Mouse (Mus musculus) G1E-ER4 (cell line): ENCODE results near the gene Irgq. TPM values are rescaled to one million over a fixed set of nuclear protein-coding genes. Genes with fewer than 3 reads are reported as not detected.

ENCODE experiments used
- GATA1 ChIP-seq: IDR thresholded peaks from one replicate; pipeline ENCODE4 v1.8.0; 2012; ENCODE audit warnings: low read length, inconsistent platforms
- polyA plus RNA-seq: library from polyadenylated mRNA; stranded (reverse); fragments of >175 nt; gene quantifications from 2 replicates; pipeline ENCODE4 v1.2.3, GENCODE M21; 2012

The Irgq gene
- polyA plus RNA-seq, 1 experiment = 12.1 TPM

DNA sequence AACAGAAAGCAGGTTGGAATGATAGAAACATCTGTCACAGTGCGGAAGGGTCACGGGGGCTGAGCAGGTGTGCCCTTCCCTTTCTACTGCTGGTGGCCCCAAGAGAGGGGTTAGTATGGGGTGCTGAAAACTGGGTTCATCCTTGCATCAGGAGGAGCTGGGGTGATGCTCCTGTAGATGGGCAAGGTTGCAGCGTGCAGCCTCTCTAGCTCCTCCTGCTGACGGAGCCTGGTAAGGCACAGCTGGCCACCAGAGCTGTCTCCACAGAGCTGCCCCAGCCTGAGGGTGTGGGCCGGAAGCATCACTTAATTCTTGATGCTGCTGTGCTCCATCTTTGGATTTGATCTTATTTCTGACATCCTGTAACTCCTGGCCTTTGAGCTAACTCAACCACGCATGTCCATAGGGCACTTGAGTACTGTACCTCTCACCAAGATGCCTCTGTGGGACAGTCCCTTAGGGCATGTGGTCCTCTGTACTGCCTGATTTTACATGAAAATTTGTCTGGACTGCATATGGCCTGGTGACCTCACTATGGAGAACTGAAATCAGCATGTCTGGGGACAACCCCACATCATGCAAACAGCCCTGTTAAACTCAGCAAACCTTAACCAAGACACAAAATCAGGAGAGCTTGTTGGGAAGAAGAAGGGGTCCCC lies 34.2 kb downstream of the Irgq start:
- TF ChIP-seq GATA1 = no peak

DNA sequence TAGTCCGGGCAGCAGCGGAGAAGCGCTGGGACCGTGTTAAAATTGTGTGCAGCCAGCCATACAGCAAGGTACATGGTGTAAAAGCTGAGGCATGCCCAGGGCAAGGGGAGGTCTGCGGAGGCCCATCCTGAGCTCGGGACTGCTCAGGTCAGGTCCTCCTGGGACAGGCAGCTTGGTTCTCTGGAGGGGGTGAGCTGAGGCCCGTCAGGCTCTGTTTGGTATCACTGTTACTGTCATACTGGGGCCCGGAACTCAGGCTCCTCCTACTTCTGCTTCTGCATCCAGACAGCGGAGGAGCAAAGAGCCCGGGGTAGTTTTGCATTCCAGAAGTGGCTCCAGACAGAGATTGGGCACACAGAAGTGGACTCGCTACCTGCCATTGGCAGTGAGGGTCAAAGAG lies 35.1 kb downstream of the Irgq start:
- no peak for TF ChIP-seq GATA1

DNA sequence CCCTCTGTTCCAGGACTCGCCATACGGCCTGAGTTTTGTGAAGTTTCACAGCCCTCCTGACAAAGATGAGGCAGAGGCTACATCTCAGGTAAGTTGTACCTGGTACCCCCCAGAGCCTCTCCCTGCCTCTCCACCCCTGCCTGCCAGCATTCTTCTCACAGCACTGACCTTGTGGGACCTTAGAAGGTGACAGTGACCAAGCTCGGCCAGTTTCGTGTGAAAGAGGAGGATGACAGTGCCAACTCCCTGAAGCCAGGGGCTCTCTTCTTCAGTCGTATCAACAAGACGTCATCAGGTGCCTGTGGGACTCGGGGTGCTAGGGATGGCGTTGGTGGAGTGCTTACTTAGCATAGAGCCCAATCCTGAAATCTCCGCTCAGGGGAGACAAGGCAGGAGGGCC lies 35.7 kb downstream of the Irgq start:
- no peak for TF ChIP-seq GATA1

GRCm38 (mm10) chr7:24568512-24568911 lies 38.0 kb downstream of the Irgq start:
- no peak for TF ChIP-seq GATA1

- no peak for TF ChIP-seq GATA1
Measured at GRCm38 (mm10) chr7:24571071-24571470, 40.6 kb downstream of the Irgq start.

DNA sequence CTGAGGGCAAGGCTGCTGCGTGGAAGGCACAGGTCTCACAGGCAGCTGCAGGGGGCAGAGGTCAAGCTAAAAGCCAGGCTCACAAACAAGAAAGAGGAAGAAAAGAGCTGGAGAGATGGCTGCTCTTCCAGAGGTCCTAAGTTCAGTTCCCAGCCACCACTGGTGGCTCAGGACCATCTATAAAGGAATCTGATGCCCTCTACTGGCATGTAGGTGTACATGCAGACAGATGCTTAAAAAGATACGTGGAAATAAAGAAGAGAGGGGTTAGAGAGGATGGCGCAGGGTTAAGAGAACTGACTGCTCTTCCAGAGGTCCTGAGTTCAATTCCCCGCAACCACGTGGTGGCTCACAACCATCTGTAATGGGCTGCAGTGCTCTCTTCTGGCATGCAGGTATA lies 42.0 kb downstream of the Irgq start:
- no peak for TF ChIP-seq GATA1

DNA sequence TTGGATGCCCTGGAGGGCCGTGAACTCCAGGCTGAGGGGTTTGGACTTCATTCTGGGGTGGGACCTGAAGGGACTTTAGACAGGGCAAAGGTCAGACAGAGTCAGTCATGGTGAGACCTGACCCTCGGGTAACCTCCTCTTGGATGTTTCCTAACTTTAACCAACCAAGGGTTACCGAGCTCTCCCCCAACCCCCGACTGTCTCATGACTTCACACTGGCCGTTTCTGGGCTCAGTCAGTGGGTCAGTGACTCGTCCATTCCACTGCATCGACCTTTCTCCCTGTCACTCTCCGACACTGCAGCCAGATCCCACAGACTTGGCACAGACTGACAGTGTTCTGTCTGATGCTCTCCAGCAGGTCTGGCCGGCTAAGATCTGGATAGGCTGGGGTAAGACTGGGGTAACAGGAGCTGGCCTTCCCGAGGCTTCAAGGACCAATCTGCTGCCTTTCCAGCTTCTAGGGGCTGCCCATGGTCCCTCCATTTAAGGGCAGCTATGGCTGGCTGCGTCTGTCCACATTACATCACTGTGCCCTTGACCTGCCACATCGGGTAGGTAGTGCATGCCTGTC lies 43.8 kb downstream of the Irgq start:
- TF ChIP-seq GATA1 = no peak

- no peak for TF ChIP-seq GATA1
Measured at GRCm38 (mm10) chr7:24577811-24578210, 47.3 kb downstream of the Irgq start.

DNA sequence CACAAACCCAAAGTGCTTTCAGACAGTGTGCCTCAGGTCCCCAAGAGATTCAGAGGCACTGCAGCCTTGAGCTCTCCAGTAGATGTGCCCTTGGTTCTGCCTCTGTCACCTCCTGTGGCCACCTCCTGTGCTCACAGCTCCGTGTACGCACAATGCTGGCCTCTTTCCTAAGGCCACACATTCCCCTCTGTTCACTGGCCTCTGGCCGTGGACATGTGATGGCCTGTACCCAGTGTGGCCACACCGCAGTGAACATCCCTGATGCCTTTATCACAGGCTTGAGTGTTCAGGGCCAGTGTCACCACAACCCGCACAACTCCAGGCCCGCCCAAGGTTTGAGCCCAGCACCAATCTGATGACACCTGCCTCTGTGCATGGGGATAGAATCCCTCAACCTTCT lies 54.4 kb downstream of the Irgq start:
- no peak for TF ChIP-seq GATA1

- no peak for TF ChIP-seq GATA1
Measured at GRCm38 (mm10) chr7:24585995-24586394, 55.5 kb downstream of the Irgq start.

DNA sequence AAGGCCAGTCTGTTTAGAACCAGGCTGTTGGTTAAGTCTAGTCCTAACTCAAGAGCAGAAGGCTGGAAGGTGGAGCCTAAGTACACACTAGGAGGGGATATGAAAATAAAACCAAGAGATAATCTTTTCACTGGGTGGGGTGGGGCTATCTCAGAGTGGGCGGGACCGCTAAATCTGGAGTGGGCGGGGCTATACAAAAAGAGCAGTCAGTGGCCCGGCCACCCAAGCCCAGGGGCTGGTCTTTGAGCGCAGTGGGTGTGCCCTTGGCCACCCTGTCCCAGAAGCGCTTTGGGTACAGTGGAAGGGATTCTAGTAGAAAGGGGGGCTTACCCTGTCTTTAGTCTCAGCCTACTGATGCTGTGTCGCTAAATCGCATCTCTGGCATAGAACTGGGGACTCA lies 56.3 kb downstream of the Irgq start:
- no peak for TF ChIP-seq GATA1

DNA sequence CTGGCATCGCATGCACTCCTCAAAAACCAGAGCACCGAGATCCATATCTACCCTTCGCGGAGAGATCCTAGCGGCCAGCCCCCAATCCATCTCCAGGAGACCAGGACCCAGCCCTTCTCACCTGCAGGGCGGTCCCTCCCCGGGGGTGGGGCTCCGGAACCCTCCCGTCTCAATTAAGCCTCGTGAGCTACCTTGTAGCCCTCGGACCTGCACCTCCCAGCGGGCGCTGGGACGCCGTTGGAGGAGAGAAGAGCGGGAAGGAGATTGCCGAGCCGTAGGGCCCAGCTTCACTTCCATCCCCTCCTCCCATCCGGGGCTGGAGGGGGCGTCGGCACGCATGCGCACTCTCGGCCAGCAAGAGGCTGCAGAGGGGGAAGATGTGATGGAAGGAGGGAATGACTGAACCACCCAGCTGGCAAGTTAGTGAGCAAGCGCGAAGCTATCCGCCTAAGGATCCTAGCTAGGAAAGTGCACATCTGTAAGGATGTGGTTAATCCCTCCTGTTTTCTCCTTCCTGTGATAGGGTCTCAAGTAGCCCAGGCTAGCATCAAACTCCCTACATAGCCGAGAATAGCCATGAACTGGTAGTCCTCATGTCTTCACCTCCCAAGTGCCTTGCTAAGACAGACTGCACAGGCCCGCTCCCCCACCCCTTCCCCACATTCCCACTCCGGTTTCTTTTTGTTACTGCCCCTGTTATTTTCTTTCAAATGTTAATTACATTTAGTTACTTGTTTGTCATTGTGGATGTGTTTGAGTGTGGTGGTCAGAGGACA lies 57.0 kb downstream of the Irgq start, which contains the start of the genes Ethe1 and Zfp575:
TSS of gene Ethe1 (plus strand) at position 214 of the 776 bp plus-strand sequence.
TSS of gene Zfp575 (minus strand) at position 312 of the 776 bp plus-strand sequence.
- no peak for TF ChIP-seq GATA1

Other genes with a start within 250 kb of the Irgq start
- gene Zfp61, start 229.5 kb upstream of the Irgq start, polyA plus RNA-seq = 7.2 and 9.2 TPM in 2 replicates
- 5.0 and 5.9 TPM in 2 replicates for gene Zfp94, start 214.0 kb upstream of the Irgq start, polyA plus RNA-seq
- gene Tescl, start 196.8 kb upstream of the Irgq start, polyA plus RNA-seq = not detected in 2 replicates
- gene Lypd5, start 181.5 kb upstream of the Irgq start, polyA plus RNA-seq = not detected in 2 replicates
- 72.1 and 73.9 TPM in 2 replicates for gene Kcnn4, start 160.4 kb upstream of the Irgq start, polyA plus RNA-seq
- gene Smg9, start 131.1 kb upstream of the Irgq start, polyA plus RNA-seq = 68.9 and 82.0 TPM in 2 replicates
- 0.06 and 0.15 TPM in 2 replicates for gene Irgc1, start 78.4 kb upstream of the Irgq start, polyA plus RNA-seq
- not detected in 2 replicates for gene Plaur, start 68.2 kb upstream of the Irgq start, polyA plus RNA-seq
- gene Cadm4, start 48.7 kb upstream of the Irgq start, polyA plus RNA-seq = 0.05 and 0.08 TPM in 2 replicates
- gene Zfp428, start 23.7 kb upstream of the Irgq start, polyA plus RNA-seq = 96.8 and 126 TPM in 2 replicates
- gene AC161166.1, start 18.2 kb upstream of the Irgq start, polyA plus RNA-seq = not detected in 2 replicates
- gene Pinlyp, start 15.4 kb downstream of the Irgq start, polyA plus RNA-seq = not detected in 2 replicates
- gene Xrcc1, start 15.6 kb downstream of the Irgq start, polyA plus RNA-seq = 330 and 397 TPM in 2 replicates
- 14.2 and 16.1 TPM in 2 replicates for gene Ethe1, start 56.9 kb downstream of the Irgq start, polyA plus RNA-seq
- not detected in 2 replicates for gene Zfp575, start 57.0 kb downstream of the Irgq start, polyA plus RNA-seq
- gene Phldb3, start 80.1 kb downstream of the Irgq start, polyA plus RNA-seq = 2.3 and 3.3 TPM in 2 replicates
- gene Lypd3, start 105.9 kb downstream of the Irgq start, polyA plus RNA-seq = not detected in 2 replicates
- gene Tex101, start 146.0 kb downstream of the Irgq start, polyA plus RNA-seq = not detected in 2 replicates
- gene BC049730, start 178.6 kb downstream of the Irgq start, polyA plus RNA-seq = not detected in 2 replicates
- not detected in 2 replicates for gene Gm4763, start 196.2 kb downstream of the Irgq start, polyA plus RNA-seq
- gene Cd177, start 229.6 kb downstream of the Irgq start, polyA plus RNA-seq = 0.04 and 0.10 TPM in 2 replicates
- not detected in 2 replicates for gene Ceacam10, start 246.5 kb downstream of the Irgq start, polyA plus RNA-seq